Mouse (Mus musculus) forelimb bud, embryonic 11.5 days (tissue): ENCODE measurements at regions not wholly inside any gene's neighbourhood (a gene's known extent, or its start where the extent isn't known, plus 50 kb on each side); places are given as distances from the start of the nearest gene placed in this dataset.

Source experiments
- DNase-seq: peaks from one replicate; pipeline ENCODE4 v3.0.0-alpha.2; 2012; ENCODE audit warnings: low read depth, low spot score

- DNase-seq = no peak
These were observed 395.8 kb downstream of the Tshz3 start for GRCm38 (mm10) chr7:37093721-37094120.

DNA sequence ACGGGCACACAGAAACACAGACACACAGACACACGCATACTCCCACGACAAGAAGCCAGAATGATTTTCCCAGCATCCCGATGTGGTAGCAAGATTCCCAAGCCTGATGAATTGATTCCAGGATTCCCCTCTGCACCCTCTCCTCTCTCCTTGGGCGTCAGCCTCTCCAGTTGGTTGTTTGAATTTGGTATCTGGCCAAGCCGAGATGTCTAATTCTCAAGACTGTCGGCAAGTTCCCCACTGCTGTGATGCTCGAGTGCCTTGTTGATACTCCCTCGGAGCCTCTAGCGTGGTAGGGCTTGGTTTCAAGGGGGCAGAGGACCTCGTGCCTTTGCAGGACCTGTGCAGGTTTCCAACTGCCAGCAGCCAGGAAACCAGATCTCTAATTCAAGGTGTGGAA is 397.9 kb downstream of the Tshz3 start:
- no peak for DNase-seq

- no peak for DNase-seq
These were observed 398.4 kb downstream of the Tshz3 start for GRCm38 (mm10) chr7:37096291-37096690.

DNA sequence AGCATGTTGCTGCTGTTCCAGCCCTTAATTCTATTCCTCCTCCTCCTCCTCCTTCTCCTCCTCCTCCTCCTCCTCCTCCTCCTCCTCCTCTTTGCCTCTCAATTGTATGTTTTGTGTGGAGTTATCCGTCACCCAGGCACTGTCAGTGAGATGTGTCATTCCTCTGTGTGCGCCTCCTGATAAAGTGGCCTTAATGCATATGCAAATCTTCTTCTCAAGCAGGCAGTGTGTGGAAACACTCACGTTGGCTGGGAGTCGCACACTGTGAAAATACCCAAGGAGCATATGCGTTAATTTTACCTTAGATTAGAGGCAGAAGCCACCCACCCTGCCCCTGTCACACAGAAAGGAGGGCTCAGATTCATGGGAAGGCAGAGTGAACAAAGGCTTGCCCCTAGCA is 401.0 kb downstream of the Tshz3 start:
- no peak for DNase-seq

GRCm38 (mm10) chr7:37104671-37105070 is 406.8 kb downstream of the Tshz3 start:
- DNase-seq = no peak

GRCm38 (mm10) chr7:37111071-37111470 is 413.2 kb downstream of the Tshz3 start:
- DNase-seq = peak; percentile 43

DNA sequence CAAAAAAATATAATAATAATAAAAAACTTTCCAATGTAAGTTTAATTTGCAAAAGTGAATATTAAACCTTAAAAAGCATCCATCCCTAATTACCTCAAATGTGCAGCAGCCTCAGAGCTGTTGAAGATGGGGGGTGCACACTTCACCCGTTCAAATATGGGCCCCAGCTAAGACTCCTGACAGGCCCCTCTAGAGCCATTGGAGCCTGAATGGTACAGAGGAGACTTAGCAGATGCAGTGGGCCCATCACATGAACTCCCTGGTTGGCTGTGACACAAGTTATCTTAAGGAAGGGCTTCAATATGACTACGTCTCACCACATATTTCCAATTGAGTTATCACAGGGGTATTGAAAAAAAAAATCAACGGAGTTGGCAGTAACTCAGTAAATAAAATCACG is 422.9 kb downstream of the Tshz3 start:
- DNase-seq = no peak

DNA sequence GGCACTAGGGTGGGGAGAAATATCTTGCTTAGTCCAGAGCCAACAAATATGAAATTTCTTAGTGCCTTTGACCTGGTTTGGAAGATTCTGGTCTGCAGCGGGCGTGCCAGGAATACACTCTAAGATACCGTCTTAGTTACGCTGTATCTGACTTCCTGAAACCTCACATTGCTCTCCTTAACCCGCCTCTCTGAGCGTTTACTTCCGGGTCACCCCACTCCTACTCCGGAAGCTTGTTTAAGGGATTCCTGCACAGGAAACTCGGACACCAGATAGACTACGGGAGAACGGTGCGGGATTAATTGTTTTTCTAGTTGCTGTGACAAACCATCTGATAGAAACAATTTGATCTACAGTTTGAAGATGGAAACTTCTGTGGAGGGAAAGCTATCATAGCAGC is 442.3 kb downstream of the Tshz3 start:
- DNase-seq = no peak

GRCm38 (mm10) chr7:37142780-37143179 is 444.9 kb downstream of the Tshz3 start:
- DNase-seq = no peak

- no peak for DNase-seq
These were observed 446.4 kb downstream of the Tshz3 start for GRCm38 (mm10) chr7:37144303-37144702.

- DNase-seq = no peak
These were observed 451.8 kb downstream of the Tshz3 start for GRCm38 (mm10) chr7:37149711-37150110.

DNA sequence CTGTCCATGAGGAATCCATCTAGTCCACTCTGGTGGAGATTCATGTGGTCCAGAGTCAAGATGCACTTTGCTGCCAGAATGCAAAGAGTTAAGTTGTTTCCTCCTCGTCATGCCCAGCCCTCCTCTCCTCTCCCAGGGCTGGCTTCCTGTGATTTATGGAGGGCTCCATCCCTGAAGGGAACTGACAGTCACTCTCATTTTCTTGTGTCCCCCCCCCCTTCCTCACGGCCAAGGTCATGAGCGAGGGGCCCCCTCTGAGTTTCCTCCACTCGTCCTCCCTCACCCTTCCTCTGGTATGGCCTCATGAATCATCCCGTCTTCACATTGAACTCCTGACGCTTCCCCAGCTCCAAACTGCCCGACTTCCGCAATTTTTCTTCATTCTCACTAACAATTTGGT is 461.9 kb downstream of the Tshz3 start:
- DNase-seq = no peak

- no peak for DNase-seq
These were observed 471.0 kb downstream of the Tshz3 start for GRCm38 (mm10) chr7:37168883-37169282.

DNA sequence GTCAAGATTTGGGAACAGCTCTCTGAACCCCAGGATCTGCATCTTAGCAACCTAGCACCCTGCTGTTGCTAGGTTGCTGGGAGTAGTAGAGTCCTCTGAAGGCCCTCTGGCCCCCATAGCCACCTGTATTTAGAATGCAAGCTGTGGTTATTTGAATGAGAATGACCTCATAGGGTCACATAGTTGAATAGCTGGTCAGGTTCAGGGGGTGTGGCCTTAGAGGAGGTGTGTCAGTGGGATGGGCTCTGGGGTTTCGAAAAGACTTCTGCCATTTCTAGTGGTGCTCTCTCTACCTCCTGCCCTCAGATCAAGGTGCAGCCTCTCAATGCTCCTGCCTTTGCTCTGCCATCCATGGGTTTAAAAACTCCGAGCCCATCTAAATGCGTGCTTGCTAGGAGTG is 477.8 kb downstream of the Tshz3 start:
- no peak for DNase-seq

DNA sequence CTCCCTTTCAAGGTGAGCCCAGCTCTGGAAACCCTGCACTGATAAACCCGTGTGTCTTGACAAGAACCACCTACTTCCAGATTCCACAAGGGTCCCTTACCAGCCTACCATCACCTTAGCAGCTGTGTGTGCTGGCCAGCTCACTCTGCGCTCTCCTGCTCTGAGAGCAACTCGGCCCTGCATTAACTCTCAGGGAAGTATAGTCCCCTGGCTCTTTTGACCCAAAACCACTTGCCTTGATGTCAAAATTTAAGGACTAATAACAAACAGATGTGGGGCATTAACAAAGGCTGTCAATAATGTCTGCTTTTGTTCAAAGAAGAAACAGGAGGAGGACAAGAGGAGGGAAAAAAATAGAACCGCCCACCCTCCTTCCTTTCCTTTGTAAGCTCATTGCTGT is 480.3 kb downstream of the Tshz3 start:
- DNase-seq = peak; percentile 69

GRCm38 (mm10) chr7:37179907-37180306 is 482.0 kb downstream of the Tshz3 start:
- DNase-seq = peak; percentile 42

- peak; percentile 80 for DNase-seq
These were observed 482.5 kb downstream of the Tshz3 start for GRCm38 (mm10) chr7:37180416-37180815.

DNA sequence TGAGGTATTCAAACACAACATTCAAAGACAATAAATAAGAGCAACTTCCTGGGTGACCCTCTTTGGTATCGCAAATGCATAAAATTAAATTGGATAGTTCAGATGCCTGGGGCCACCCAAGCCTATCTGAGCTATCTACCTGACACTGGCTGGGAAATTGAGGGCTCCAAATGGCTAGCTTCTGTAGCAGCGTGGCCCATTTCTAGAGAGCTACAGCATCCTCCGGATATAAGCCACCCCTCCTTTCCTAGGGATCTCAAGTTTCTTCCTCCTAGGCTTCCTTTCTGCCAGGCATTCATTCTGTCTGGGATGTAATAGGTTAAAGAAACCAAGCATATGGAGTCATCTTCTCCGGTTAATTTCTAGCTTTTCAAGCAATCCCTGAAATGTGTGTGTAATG is 483.2 kb downstream of the Tshz3 start:
- no peak for DNase-seq

DNA sequence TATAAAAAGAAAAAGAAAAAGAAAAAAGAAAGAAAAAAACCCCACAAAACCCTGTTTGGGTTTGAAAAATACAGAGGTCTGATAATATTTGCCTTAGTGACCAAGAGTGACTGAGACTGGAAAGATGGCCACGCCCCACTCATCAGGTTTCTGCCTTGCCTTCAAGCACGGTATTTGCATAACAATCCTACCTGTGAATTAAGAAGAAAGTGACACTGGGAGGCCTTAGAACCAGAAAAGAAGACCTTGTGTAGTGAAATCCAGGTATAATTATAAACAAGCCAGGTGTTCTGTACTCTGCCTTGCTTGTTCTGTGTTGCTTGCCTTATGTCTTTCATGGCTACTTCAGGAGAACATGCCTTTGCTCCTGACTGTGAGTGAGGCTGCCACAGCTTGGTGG is 494.6 kb downstream of the Tshz3 start:
- DNase-seq = no peak

DNA sequence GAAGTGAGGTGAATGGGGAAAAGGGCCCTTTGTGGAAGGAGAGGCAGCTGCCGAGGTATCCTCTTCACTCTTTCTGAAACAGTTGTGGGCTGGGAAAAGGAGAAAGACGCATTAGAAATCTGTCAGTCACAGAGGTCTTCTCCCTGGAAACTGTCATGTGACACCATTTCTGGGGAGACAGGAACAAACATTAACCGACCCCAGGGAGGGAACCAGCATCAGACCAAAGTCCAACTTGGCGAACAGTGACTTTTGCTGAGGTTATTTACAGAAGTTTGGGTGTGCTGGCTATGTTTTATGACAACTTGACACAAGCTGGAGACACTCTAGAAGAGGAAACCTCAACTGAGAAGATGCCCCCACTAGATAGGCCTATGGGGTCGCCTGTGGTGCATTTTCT is 506.9 kb downstream of the Tshz3 start:
- no peak for DNase-seq

DNA sequence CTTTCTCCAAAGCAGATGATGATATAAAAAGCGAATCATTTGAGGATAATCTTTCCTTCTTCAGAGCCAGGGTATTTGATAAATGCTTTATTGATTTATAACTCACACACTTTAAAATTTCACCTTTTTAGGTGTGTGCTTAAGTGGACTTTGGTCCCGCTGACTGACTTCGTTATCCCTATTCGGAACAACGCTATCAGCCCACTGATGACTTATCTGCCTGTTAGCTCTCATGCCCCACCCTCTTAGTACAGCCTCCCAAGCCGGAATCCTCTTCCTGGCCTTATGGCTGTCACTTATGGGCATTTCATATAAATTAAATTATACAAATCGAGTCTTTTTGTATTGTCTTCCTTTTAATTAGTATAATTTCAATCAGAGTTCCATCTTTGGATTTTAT is 510.4 kb downstream of the Tshz3 start:
- DNase-seq = no peak

DNA sequence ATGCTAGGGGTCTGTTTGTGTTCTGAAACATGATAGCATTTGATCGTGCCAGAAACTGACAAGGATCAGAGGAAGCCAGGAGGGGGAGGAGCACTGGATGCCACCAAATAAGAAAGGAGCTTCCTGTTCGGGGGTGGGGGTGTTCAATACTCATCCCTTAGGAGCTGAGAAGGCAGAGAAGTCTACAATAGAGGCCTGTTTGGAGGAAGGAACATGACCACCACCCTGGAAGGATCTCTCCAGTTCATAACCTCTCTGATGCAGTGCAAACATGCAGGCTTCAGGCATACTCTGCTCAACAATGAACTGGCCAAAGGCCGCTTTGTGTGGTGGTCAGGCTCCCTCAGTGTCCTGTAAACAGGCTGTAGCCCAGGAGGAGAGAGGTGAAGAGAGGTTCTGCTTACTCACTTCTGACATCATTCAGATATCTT is 515.8 kb downstream of the Tshz3 start:
- no peak for DNase-seq

DNA sequence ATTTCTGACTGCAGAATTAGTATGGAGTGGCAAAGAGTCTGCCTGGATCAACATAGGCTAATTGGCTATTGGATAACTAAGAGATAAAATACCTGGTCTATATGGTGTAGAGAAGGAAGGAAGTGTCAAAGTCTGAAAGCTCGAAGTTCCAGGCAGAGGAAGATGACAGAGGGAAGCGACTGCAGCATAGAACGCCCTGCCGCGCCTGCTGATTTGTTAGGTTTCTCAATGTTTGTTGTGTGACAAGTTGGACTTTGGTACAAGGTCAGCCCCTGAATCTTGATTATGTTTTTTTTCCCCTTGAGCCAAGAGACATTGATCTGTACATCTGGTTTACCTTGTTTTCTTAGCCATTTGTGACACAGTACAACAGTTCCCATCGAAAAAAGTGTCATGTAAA is 517.6 kb downstream of the Tshz3 start:
- no peak for DNase-seq

DNA sequence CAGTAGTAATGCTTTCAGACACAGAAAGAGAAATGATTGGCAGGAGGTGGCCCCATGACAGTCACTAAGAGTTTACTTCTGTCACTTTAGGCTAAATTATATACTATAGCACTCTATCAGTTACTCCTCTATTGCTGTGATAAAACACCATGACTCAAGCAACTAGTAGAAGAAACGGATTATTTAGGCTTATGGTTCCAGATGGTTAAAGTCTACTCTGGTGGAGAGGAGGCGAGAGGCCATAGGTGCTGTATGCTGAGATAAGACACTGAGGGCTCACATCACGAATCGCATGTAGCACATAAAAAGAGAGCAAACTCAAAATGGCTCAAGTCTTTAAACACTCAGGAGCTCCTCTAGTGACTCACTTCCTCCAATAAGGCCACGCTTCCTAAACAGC is 522.6 kb downstream of the Tshz3 start:
- DNase-seq = no peak

DNA sequence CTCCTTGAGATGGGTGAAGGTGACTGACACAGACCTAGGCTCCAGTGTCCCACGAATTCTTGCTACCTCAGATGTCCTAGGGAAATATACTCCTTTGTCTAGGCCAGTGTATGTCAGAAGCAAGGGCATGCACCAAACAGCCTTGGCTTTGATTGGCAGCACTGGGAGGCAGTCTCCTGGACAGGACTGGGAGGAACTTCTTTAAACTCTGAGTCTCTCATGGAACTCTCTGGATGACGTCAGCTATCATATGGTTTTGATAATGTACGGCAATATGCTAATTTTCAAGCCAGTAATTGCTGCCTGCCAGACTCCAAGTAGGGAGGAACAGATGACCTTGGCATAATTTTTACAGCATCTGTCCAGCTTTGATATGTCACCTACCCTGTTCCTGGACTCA is 528.5 kb downstream of the Tshz3 start:
- peak; percentile 28 for DNase-seq
